Mouse (Mus musculus) thymus, adult 2 months (tissue): ENCODE measurements around the gene Pard6b. TPM values are rescaled to one million over a fixed set of nuclear protein-coding genes. Genes with fewer than 3 reads are reported as not detected.

Experiments used
- DNase-seq: peaks from one replicate; pipeline ENCODE4 v3.0.0; 2021
- H3K27ac ChIP-seq: fragments of 200-500 bp; 2 replicates; pipeline ENCODE4 v1.5.1; 2012; ENCODE audit warnings: low read length, control low read depth; ENCODE audit not compliant: control insufficient read depth, insufficient read depth
- H3K27me3 ChIP-seq: fragments of 200-500 bp; 2 replicates; pipeline ENCODE4 v1.6.1; 2012; ENCODE audit warnings: mild to moderate bottlenecking, low read length, moderate library complexity, mixed read lengths; ENCODE audit not compliant: control insufficient read depth, insufficient read depth
- H3K36me3 ChIP-seq: fragments of 200-500 bp; 2 replicates; pipeline ENCODE4 v1.6.1; 2012; ENCODE audit warnings: mild to moderate bottlenecking, low read length, moderate library complexity; ENCODE audit not compliant: control insufficient read depth, insufficient read depth
- H3K4me1 ChIP-seq: fragments of 200-500 bp; replicated peaks from 2 replicates; pipeline ENCODE4 v1.6.1; 2012; ENCODE audit warnings: low read length; ENCODE audit not compliant: control insufficient read depth, insufficient read depth
- H3K4me3 ChIP-seq: fragments of 200-500 bp; 2 replicates; pipeline ENCODE4 v1.5.1; 2012; ENCODE audit warnings: mild to moderate bottlenecking, low read length, control low read depth, moderate library complexity; ENCODE audit not compliant: control insufficient read depth, insufficient read depth
- CTCF ChIP-seq: fragments of 200-500 bp; IDR thresholded peaks from 2 replicates; pipeline ENCODE4 v1.5.1; 2012; ENCODE audit warnings: mild to moderate bottlenecking, control low read depth, low read length, moderate library complexity, borderline replicate concordance; ENCODE audit not compliant: control insufficient read depth, poor library complexity, insufficient read depth; ENCODE audit errors: extremely low read depth
- POLR2A ChIP-seq: fragments of 200-500 bp; IDR thresholded peaks from 2 replicates; pipeline ENCODE4 v1.6.1; 2012; ENCODE audit warnings: mild to moderate bottlenecking, low read length, control low read depth, moderate library complexity; ENCODE audit not compliant: control insufficient read depth, poor library complexity, insufficient read depth; ENCODE audit errors: extremely low read depth
- WGBS: fragments of 180-500 bp; shearing (Covaris S2); methylation state at CpG from one replicate; pipeline ENCODE4 v1.1.7; 2018; 5-methylcytosine and 5-hydroxymethylcytosine counted together
- polyA plus RNA-seq: library from polyadenylated mRNA; depleted of rRNA; stranded (reverse); fragments of >200 nt; gene quantifications from 2 replicates; pipeline ENCODE4 v1.2.3, GENCODE M21; 2012

The Pard6b gene
- polyA plus RNA-seq, 1 experiment = 4.2 TPM

- TF ChIP-seq POLR2A (no peak), CTCF (no peak)
- H3K27me3 ChIP-seq = 0 out of 2 replicates have a peak, but pooled peaks cover 2% of the 10 kb centered on the region
- no peak overlapping the region for H3K4me3 ChIP-seq
- peaks cover 15% of the 10 kb centered on the region for H3K4me1 ChIP-seq
- no peak for DNase-seq
- WGBS = 79% methylated on average over 3 of the region's 3 CpGs
- H3K27ac ChIP-seq = no peak overlapping the region
- no peaks in the 10 kb centered on the region for H3K36me3 ChIP-seq
These were observed 37.7 kb downstream of the Pard6b start for GRCm38 (mm10) chr2:168118456-168118855.

GRCm38 (mm10) chr2:168119123-168119522, 38.3 kb downstream of the Pard6b start:
- WGBS = 10% methylated on average over 12 of the region's 12 CpGs
- Histone ChIP-seq H3K4me3 (no peak overlapping the region), H3K27me3 (0 out of 2 replicates have a peak, but pooled peaks cover 2% of the 10 kb centered on the region), H3K36me3 (no peaks in the 10 kb centered on the region), H3K4me1 (peaks cover 12% of the 10 kb centered on the region), H3K27ac (no peak overlapping the region)
- TF ChIP-seq CTCF (no peak), POLR2A (no peak)
- DNase-seq = no peak

- H3K27me3 ChIP-seq = 0 out of 2 replicates have a peak, but pooled peaks cover 2% of the 10 kb centered on the region
- no peak for TF ChIP-seq CTCF
- no peak for TF ChIP-seq POLR2A
- WGBS = 75% methylated on average over 4 of the region's 4 CpGs
These were observed 40.1 kb downstream of the Pard6b start for GRCm38 (mm10) chr2:168120906-168121305.

GRCm38 (mm10) chr2:168123652-168124051, 42.8 kb downstream of the Pard6b start:
- WGBS = 95% methylated on average over 6 of the region's 6 CpGs
- Histone ChIP-seq H3K4me1 (peaks cover 2% of the 10 kb centered on the region), H3K27ac (no peak overlapping the region), H3K27me3 (no peaks in the 10 kb centered on the region), H3K4me3 (no peak overlapping the region), H3K36me3 (no peaks in the 10 kb centered on the region)
- DNase-seq = no peak
- no peak for TF ChIP-seq POLR2A
- no peak for TF ChIP-seq CTCF

More at GRCm38 (mm10) chr2:168120906-168121305, 40.1 kb downstream of the Pard6b start:
- Histone ChIP-seq H3K4me3 (no peak overlapping the region), H3K4me1 (peaks cover 12% of the 10 kb centered on the region), H3K36me3 (no peaks in the 10 kb centered on the region), H3K27ac (no peak overlapping the region)
- no peak for DNase-seq

- 89% methylated on average over 11 of the region's 11 CpGs for WGBS
These were observed 44.7 kb downstream of the Pard6b start for GRCm38 (mm10) chr2:168125288-168126089.

GRCm38 (mm10) chr2:168127767-168128166, 47.0 kb downstream of the Pard6b start:
- no peak overlapping the region for H3K27ac ChIP-seq
- H3K27me3 ChIP-seq = no peaks in the 10 kb centered on the region
- H3K36me3 ChIP-seq = no peaks in the 10 kb centered on the region
- no peak for DNase-seq
- 93% methylated on average over 14 of the region's 14 CpGs for WGBS
- no peak overlapping the region for H3K4me3 ChIP-seq
- H3K4me1 ChIP-seq = peaks cover 3% of the 10 kb centered on the region
- no peak for TF ChIP-seq POLR2A
- no peak for TF ChIP-seq CTCF

More at GRCm38 (mm10) chr2:168125288-168126089, 44.7 kb downstream of the Pard6b start:
- H3K36me3 ChIP-seq = no peaks in the 10 kb centered on the region
- H3K27ac ChIP-seq = no peak overlapping the region
- no peak overlapping the region for H3K4me3 ChIP-seq
- H3K27me3 ChIP-seq = no peaks in the 10 kb centered on the region
- H3K4me1 ChIP-seq = peaks cover 3% of the 10 kb centered on the region
- no peak for DNase-seq
- TF ChIP-seq POLR2A (no peak), CTCF (no peak)
